Mouse (Mus musculus) cerebellum, postnatal 14 days (tissue): ENCODE measurements around the gene Gng3.
A peak's percentile ranks its signal among the peaks of the same experiment; 100 is the strongest.

ENCODE experiments used
- DNase-seq, 2 experiments: peaks; one replicate each; pipeline ENCODE4 v3.0.0; 2021; ENCODE audit warnings: mixed read lengths in 2 of 2

The Gng3 gene

GRCm38 (mm10) chr19:8803879-8804660, 34.9 kb downstream of the Gng3 start:
- no peak for DNase-seq

- no peak for DNase-seq
These were observed 35.7 kb downstream of the Gng3 start for GRCm38 (mm10) chr19:8803204-8803780.

GRCm38 (mm10) chr19:8802130-8802821, 36.7 kb downstream of the Gng3 start, which contains the start of gene Zbtb3:
Gene Zbtb3, plus strand, starts transcription at chr19:8802555.
- DNase-seq = peak; percentile 93

GRCm38 (mm10) chr19:8798947-8799315, 40.1 kb downstream of the Gng3 start:
- DNase-seq = no peak

- peak; percentile 90 for DNase-seq
These were observed 40.6 kb downstream of the Gng3 start, which contains the start of gene Polr2g for GRCm38 (mm10) chr19:8798264-8798946. Gene Polr2g, minus strand, starts transcription at chr19:8798577.

- peak; percentile 59 to 64 for DNase-seq
These were observed 48.8 kb downstream of the Gng3 start for GRCm38 (mm10) chr19:8790171-8790570.

- peak in 1 of 2 experiments; percentile 18 for DNase-seq
These were observed 49.8 kb downstream of the Gng3 start for GRCm38 (mm10) chr19:8789171-8789570.

- peak; percentile 61 to 67 for DNase-seq
These were observed 50.5 kb downstream of the Gng3 start for GRCm38 (mm10) chr19:8788521-8788920.
